In the genomic region with DNA sequence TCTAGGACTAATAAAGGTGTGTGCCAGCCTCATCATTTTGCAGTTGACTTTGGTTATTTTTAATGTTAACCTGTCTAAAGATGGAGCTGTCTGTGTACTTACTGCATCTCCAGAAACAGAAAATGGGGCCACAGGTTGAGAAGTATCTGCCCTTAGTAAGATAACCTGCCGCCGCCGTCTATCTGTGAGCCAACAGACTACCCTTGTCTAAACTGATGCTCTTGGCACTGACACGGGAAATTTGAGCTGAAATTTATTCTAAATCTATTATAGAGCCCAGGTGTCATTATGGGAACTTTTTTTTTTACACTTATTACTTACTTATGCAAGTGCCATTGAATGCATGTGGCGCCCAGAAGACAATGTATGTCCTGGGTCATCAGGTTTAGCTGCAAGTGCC, we compare ENCODE assay signal across 22 mouse cellular contexts. TPM values are rescaled to one million over a fixed set of nuclear protein-coding genes. Genes with fewer than 3 reads are reported as not detected.
DNase-seq lines count a peak whose midpoint lies in the region; ATAC-seq and TF ChIP-seq lines count a peak whose summit lies in the region.
"Had no signal": no experiment of that assay in that cellular context is flagged by ENCODE, and none has a peak within 500 bp of the region (broad histone marks: within the 10 kb centered on the region; RNA-seq: fewer than 3 reads in every experiment).

No protein-coding gene starts in this region.

- DNase-seq in heart, postnatal 14 days: no peak
- DNase-seq in MEL (ENCODE audit: low read depth, low spot score): peak; percentile 80
- peak; percentile 80 to 87 (median 84) for DNase-seq in liver, embryonic 14.5 days (ENCODE audit: low read depth in 3 of 3, low spot score in 3 of 3)
- DNase-seq in adrenal gland, adult 18-20 months (ENCODE audit: low spot score in 2 of 2): no peak
- no peak for DNase-seq in midbrain, embryonic 10.5 days (ENCODE audit: low spot score)
- DNase-seq: adrenal gland, postnatal 25 days; cerebellum, postnatal 14 days; embryo, embryonic 11 days; gastrocnemius, adult 2 months; heart, adult 18-20 months; layer of hippocampus, adult 9-11 months; right cerebral cortex, postnatal 25 days had no signal

- no peak for TF ChIP-seq RAD21 in MEL (IDR thresholded peaks at IDR 0.05; ENCODE audit: low read depth, low read length)

- H3K79me2 ChIP-seq in MEL (ENCODE audit: control insufficient read depth, insufficient read depth, low read length, poor library complexity): peaks cover 15% of the 10 kb centered on the region

- TF ChIP-seq CTCF in MEL (IDR thresholded peaks at IDR 0.05 in 2 of 3, conservative IDR thresholded peaks at IDR 0.05 in 1 of 3; ENCODE audit: control insufficient read depth in 1 of 3, insufficient read depth in 1 of 3, low read depth in 2 of 3, low read length in 3 of 3, poor library complexity in 1 of 3, severe bottlenecking in 1 of 3): no peak
- TF ChIP-seq CTCF in liver, embryonic 14.5 days (IDR thresholded peaks at IDR 0.05; ENCODE audit: low read depth): no peak

- no peaks in the 10 kb centered on the region for H3K9me3 ChIP-seq in heart, embryonic 13.5 days
- H3K9me3 ChIP-seq in MEL (replicated peaks; ENCODE audit: insufficient read depth, low read length): no peaks in the 10 kb centered on the region
- no peaks in the 10 kb centered on the region for H3K9me3 ChIP-seq in liver, embryonic 14.5 days (ENCODE audit: control insufficient read depth, low read length)
- no peaks in the 10 kb centered on the region for H3K9me3 ChIP-seq in midbrain, embryonic 13.5 days
- no peaks in the 10 kb centered on the region for H3K9me3 ChIP-seq in midbrain, embryonic 10.5 days (replicated peaks)
- H3K9me3 ChIP-seq: embryonic facial prominence, embryonic 15.5 days; megakaryocyte, embryonic 14.5 days; neural tube, embryonic 12.5 days had no signal

- H3K4me3 ChIP-seq in heart, embryonic 13.5 days: no peak overlapping the region
- peak overlapping the region in 1 of 2 experiments; percentile 78; a peak in 2 of 4 replicates for H3K4me3 ChIP-seq in MEL (ENCODE audit: control insufficient read depth in 1 of 2, insufficient read depth in 1 of 2, low read depth in 2 of 2, low read length in 2 of 2)
- peak overlapping the region; percentile 24 to 76; a peak in 3 of 4 replicates for H3K4me3 ChIP-seq in liver, embryonic 14.5 days (ENCODE audit: insufficient read depth in 1 of 2, low read depth in 2 of 2, low read length in 2 of 2)
- H3K4me3 ChIP-seq in midbrain, embryonic 13.5 days (replicated peaks): no peak overlapping the region
- H3K4me3 ChIP-seq in midbrain, embryonic 10.5 days: no peak overlapping the region
- H3K4me3 ChIP-seq: neural tube, embryonic 12.5 days had no signal

- TF ChIP-seq POLR2A in MEL (IDR thresholded peaks at IDR 0.05; ENCODE audit: control insufficient read depth in 1 of 2, insufficient read depth in 1 of 2, low read depth in 1 of 2, low read length in 2 of 2, poor library complexity in 1 of 2): no peak

- H3K36me3 ChIP-seq in heart, embryonic 13.5 days: no peaks in the 10 kb centered on the region
- peaks cover 0 to 42% of the 10 kb centered on the region in 2 experiments; a peak in 2 of 4 replicates for H3K36me3 ChIP-seq in MEL (ENCODE audit: control insufficient read depth in 1 of 2, insufficient read depth in 2 of 2, low read length in 2 of 2)
- peaks cover 8% of the 10 kb centered on the region; the same call in 1 of the 2 replicates for H3K36me3 ChIP-seq in liver, embryonic 14.5 days (replicated peaks; ENCODE audit: control insufficient read depth, insufficient read depth, low read depth)
- no peaks in the 10 kb centered on the region for H3K36me3 ChIP-seq in midbrain, embryonic 13.5 days
- H3K36me3 ChIP-seq in midbrain, embryonic 10.5 days: no peaks in the 10 kb centered on the region
- H3K36me3 ChIP-seq: embryonic facial prominence, embryonic 15.5 days; neural tube, embryonic 12.5 days had no signal

- WGBS in heart, embryonic 13.5 days: 65% methylated on average over 5 of the region's 5 CpGs
- WGBS in liver, embryonic 14.5 days (ENCODE audit: insufficient replicate concordance): 17% methylated on average over 5 of the region's 5 CpGs
- WGBS in midbrain, embryonic 13.5 days: 90% methylated on average over 5 of the region's 5 CpGs
- 90% methylated on average over 5 of the region's 5 CpGs for WGBS in midbrain, embryonic 10.5 days

- peak overlapping the region; percentile 94; the same call in 1 of the 2 replicates for H3K9ac ChIP-seq in heart, embryonic 13.5 days
- H3K9ac ChIP-seq in MEL (ENCODE audit: control insufficient read depth, low read depth, low read length, poor library complexity, severe bottlenecking): peak overlapping the region; percentile 94
- H3K9ac ChIP-seq in liver, embryonic 14.5 days (replicated peaks): peak overlapping the region; percentile 84
- H3K9ac ChIP-seq in midbrain, embryonic 13.5 days (replicated peaks): no peak overlapping the region
- H3K9ac ChIP-seq: embryonic facial prominence, embryonic 15.5 days had no signal

- TF ChIP-seq EP300 in MEL (IDR thresholded peaks at IDR 0.05; ENCODE audit: low read depth in 1 of 2, low read length in 2 of 2): peak; percentile 84 to 93
- TF ChIP-seq EP300 in liver, embryonic 14.5 days (IDR thresholded peaks at IDR 0.05; ENCODE audit: low read depth): peak; percentile 91

- ATAC-seq in heart, embryonic 13.5 days (ENCODE audit: extremely low read depth, insufficient number of reproducible peaks, low FRiP score, low TSS enrichment): no peak
- peak; percentile 57 for ATAC-seq in erythroblast, adult 5-6 weeks (replicated peaks; ENCODE audit: low FRiP score, poor library complexity, severe bottlenecking)
- peak; percentile 43 for ATAC-seq in liver, embryonic 14.5 days (ENCODE audit: insufficient read depth)
- no peak for ATAC-seq in midbrain, embryonic 13.5 days
- ATAC-seq: forebrain, embryonic 14.5 days; lung, postnatal 0 days had no signal

- H3K27me3 ChIP-seq in heart, embryonic 13.5 days (replicated peaks): no peaks in the 10 kb centered on the region
- H3K27me3 ChIP-seq in MEL (ENCODE audit: control insufficient read depth in 1 of 2, insufficient read depth in 2 of 2, low read length in 2 of 2): no peaks in the 10 kb centered on the region
- no peaks in the 10 kb centered on the region for H3K27me3 ChIP-seq in liver, embryonic 14.5 days (ENCODE audit: control insufficient read depth, insufficient read depth, low read length)
- no peaks in the 10 kb centered on the region for H3K27me3 ChIP-seq in midbrain, embryonic 13.5 days
- H3K27me3 ChIP-seq in midbrain, embryonic 10.5 days (ENCODE audit: low read depth, poor library complexity, severe bottlenecking): no peaks in the 10 kb centered on the region
- H3K27me3 ChIP-seq: embryonic facial prominence, embryonic 15.5 days; neural tube, embryonic 12.5 days had no signal

- no peak overlapping the region for H3K27ac ChIP-seq in heart, embryonic 13.5 days (replicated peaks)
- peak overlapping the region; percentile 87 for H3K27ac ChIP-seq in MEL (ENCODE audit: control insufficient read depth, low read depth, low read length)
- H3K27ac ChIP-seq in liver, embryonic 14.5 days: peak overlapping the region; percentile 90
- H3K27ac ChIP-seq in midbrain, embryonic 13.5 days: no peak overlapping the region
- no peak overlapping the region for H3K27ac ChIP-seq in midbrain, embryonic 10.5 days (replicated peaks)
- H3K27ac ChIP-seq: embryonic facial prominence, embryonic 15.5 days; neural tube, embryonic 12.5 days had no signal

- intact Hi-C loops in heart, postnatal 14 days (cut with DNase I): no loop called here

- H3K4me1 ChIP-seq in heart, embryonic 13.5 days: peaks cover 29% of the 10 kb centered on the region
- peaks cover 14 to 41% of the 10 kb centered on the region in 2 experiments for H3K4me1 ChIP-seq in MEL (ENCODE audit: control insufficient read depth in 1 of 2, insufficient read depth in 2 of 2, low read length in 2 of 2)
- peaks cover 60 to 63% of the 10 kb centered on the region in 2 experiments for H3K4me1 ChIP-seq in liver, embryonic 14.5 days (replicated peaks; ENCODE audit: control insufficient read depth in 2 of 2, insufficient read depth in 2 of 2, low read length in 1 of 2)
- H3K4me1 ChIP-seq in midbrain, embryonic 13.5 days (replicated peaks): peaks cover 14% of the 10 kb centered on the region
- H3K4me1 ChIP-seq in midbrain, embryonic 10.5 days: peaks cover 20% of the 10 kb centered on the region

- peak overlapping the region; percentile 96; the same call in 1 of the 2 replicates for H3K4me2 ChIP-seq in heart, embryonic 13.5 days
- H3K4me2 ChIP-seq in liver, embryonic 14.5 days (ENCODE audit: low read depth): peak overlapping the region; percentile 79
- no peak overlapping the region for H3K4me2 ChIP-seq in midbrain, embryonic 13.5 days (replicated peaks)

RNA-seq across cellular contexts. Expression of a gene that starts 0.8 kb away (rescaled TPM):
- 89.9 and 104 TPM in 2 replicates for polyA plus RNA-seq in heart, embryonic 13.5 days (2015; fragmentation: Nextera tagmentation; extraction: Ambion mirVana)
- total RNA-seq in heart, postnatal 14 days (2021): 10 to 100 TPM; 70.6 to 77.4 TPM
- total RNA-seq in MEL (2012; rRNA removed): 83.2 and 89.1 TPM in 2 replicates
- 100 to 1,000 TPM in 1 of 2 experiments, 10 to 100 TPM in 1; 67.6 to 631 TPM for polyA plus RNA-seq in MEL (2012; ENCODE audit: insufficient read depth in 1 of 2, insufficient read length in 2 of 2, low read depth in 1 of 2, low replicate concordance in 2 of 2, missing spikeins in 1 of 2)
- total RNA-seq in erythroblast, adult 5-6 weeks (2015; ENCODE audit: low replicate concordance): 55.3 and 55.8 TPM in 2 replicates
- 10.0 and 24.4 TPM in 2 replicates for total RNA-seq in erythroblast, adult 5-6 weeks (2017; ENCODE audit: low replicate concordance)
- polyA plus RNA-seq in liver, embryonic 14.5 days (2012; rRNA removed): 27.6 and 53.2 TPM in 2 replicates
- polyA plus RNA-seq in liver, embryonic 14.5 days (2014; fragmentation: Nextera tagmentation; extraction: Ambion mirVana): 81.7 and 86.0 TPM in 2 replicates
- total RNA-seq in adrenal gland, adult 18-20 months (2021): 10 to 100 TPM; 51.1 to 53.2 TPM
- 61.9 TPM in 2 replicates for polyA plus RNA-seq in midbrain, embryonic 13.5 days (2015; fragmentation: Nextera tagmentation; extraction: Ambion mirVana)
- 47.4 and 48.9 TPM in 2 replicates for polyA plus RNA-seq in midbrain, embryonic 10.5 days (2016; fragmentation: Nextera tagmentation; extraction: Ambion mirVana)

RNA-seq across cellular contexts. Expression of a gene that starts 19.4 kb away (rescaled TPM):
- 0.88 and 0.99 TPM in 2 replicates for polyA plus RNA-seq in heart, embryonic 13.5 days (2015; fragmentation: Nextera tagmentation; extraction: Ambion mirVana)
- total RNA-seq in heart, postnatal 14 days (2021): under 1 TPM in 1 of 2 experiments, not detected in 1; 0.44 TPM
- total RNA-seq in MEL (2012; rRNA removed): 0.26 and 0.50 TPM in 2 replicates
- polyA plus RNA-seq in MEL (2012; ENCODE audit: insufficient read depth in 1 of 2, insufficient read length in 2 of 2, low read depth in 1 of 2, low replicate concordance in 2 of 2, missing spikeins in 1 of 2): under 1 TPM in 1 of 2 experiments, not detected in 1; 0.25 TPM
- total RNA-seq in erythroblast, adult 5-6 weeks (2015; ENCODE audit: low replicate concordance): not detected in 2 replicates
- total RNA-seq in erythroblast, adult 5-6 weeks (2017; ENCODE audit: low replicate concordance): 0.94 TPM in 1 of 2 replicates, not detected in the other
- polyA plus RNA-seq in liver, embryonic 14.5 days (2012; rRNA removed): 0.10 and 0.11 TPM in 2 replicates
- polyA plus RNA-seq in liver, embryonic 14.5 days (2014; fragmentation: Nextera tagmentation; extraction: Ambion mirVana): not detected in 2 replicates
- total RNA-seq in adrenal gland, adult 18-20 months (2021): under 1 TPM; 0.07 to 0.10 TPM
- polyA plus RNA-seq in midbrain, embryonic 13.5 days (2015; fragmentation: Nextera tagmentation; extraction: Ambion mirVana): 0.34 TPM in 1 of 2 replicates, not detected in the other
- 0.06 TPM in 1 of 2 replicates, not detected in the other for polyA plus RNA-seq in midbrain, embryonic 10.5 days (2016; fragmentation: Nextera tagmentation; extraction: Ambion mirVana)
- total RNA-seq: gastrocnemius, adult 2 months had no signal
- polyA plus RNA-seq: limb, embryonic 11.5 days; lung, postnatal 0 days; stomach, embryonic 14.5 days had no signal

RNA-seq across cellular contexts. Expression of a gene that starts 28.5 kb away (rescaled TPM):
- 0.49 and 0.51 TPM in 2 replicates for polyA plus RNA-seq in heart, embryonic 13.5 days (2015; fragmentation: Nextera tagmentation; extraction: Ambion mirVana)
- under 1 TPM; 0.07 TPM for total RNA-seq in heart, postnatal 14 days (2021)
- 0.10 and 0.12 TPM in 2 replicates for total RNA-seq in MEL (2012; rRNA removed)
- under 1 TPM in 1 of 2 experiments, not detected in 1; 0.43 TPM for polyA plus RNA-seq in MEL (2012; ENCODE audit: insufficient read depth in 1 of 2, insufficient read length in 2 of 2, low read depth in 1 of 2, low replicate concordance in 2 of 2, missing spikeins in 1 of 2)
- 0.42 and 1.7 TPM in 2 replicates for total RNA-seq in erythroblast, adult 5-6 weeks (2015; ENCODE audit: low replicate concordance)
- total RNA-seq in erythroblast, adult 5-6 weeks (2017; ENCODE audit: low replicate concordance): 0.14 and 0.68 TPM in 2 replicates
- polyA plus RNA-seq in liver, embryonic 14.5 days (2012; rRNA removed): 0.08 and 0.11 TPM in 2 replicates
- polyA plus RNA-seq in liver, embryonic 14.5 days (2014; fragmentation: Nextera tagmentation; extraction: Ambion mirVana): 0.03 and 0.05 TPM in 2 replicates
- total RNA-seq in adrenal gland, adult 18-20 months (2021): under 1 TPM; 0.29 to 0.30 TPM
- 0.05 and 0.13 TPM in 2 replicates for polyA plus RNA-seq in midbrain, embryonic 13.5 days (2015; fragmentation: Nextera tagmentation; extraction: Ambion mirVana)
- 0.29 and 0.64 TPM in 2 replicates for polyA plus RNA-seq in midbrain, embryonic 10.5 days (2016; fragmentation: Nextera tagmentation; extraction: Ambion mirVana)

RNA-seq across cellular contexts. Expression of a gene that starts 29.1 kb away (rescaled TPM):
- polyA plus RNA-seq in heart, embryonic 13.5 days (2015; fragmentation: Nextera tagmentation; extraction: Ambion mirVana): 15.3 and 15.6 TPM in 2 replicates
- total RNA-seq in heart, postnatal 14 days (2021): 10 to 100 TPM; 15.6 to 15.8 TPM
- 74.2 and 74.9 TPM in 2 replicates for total RNA-seq in MEL (2012; rRNA removed)
- 100 to 1,000 TPM in 1 of 2 experiments, 10 to 100 TPM in 1; 49.0 to 103 TPM for polyA plus RNA-seq in MEL (2012; ENCODE audit: insufficient read depth in 1 of 2, insufficient read length in 2 of 2, low read depth in 1 of 2, low replicate concordance in 2 of 2, missing spikeins in 1 of 2)
- 11.5 and 35.4 TPM in 2 replicates for total RNA-seq in erythroblast, adult 5-6 weeks (2015; ENCODE audit: low replicate concordance)
- total RNA-seq in erythroblast, adult 5-6 weeks (2017; ENCODE audit: low replicate concordance): 12.3 and 20.6 TPM in 2 replicates
- 11.6 and 13.5 TPM in 2 replicates for polyA plus RNA-seq in liver, embryonic 14.5 days (2012; rRNA removed)
- 20.9 and 22.8 TPM in 2 replicates for polyA plus RNA-seq in liver, embryonic 14.5 days (2014; fragmentation: Nextera tagmentation; extraction: Ambion mirVana)
- total RNA-seq in adrenal gland, adult 18-20 months (2021): 10 to 100 TPM; 28.7 to 30.2 TPM
- polyA plus RNA-seq in midbrain, embryonic 13.5 days (2015; fragmentation: Nextera tagmentation; extraction: Ambion mirVana): 18.7 and 19.3 TPM in 2 replicates
- 37.7 and 39.2 TPM in 2 replicates for polyA plus RNA-seq in midbrain, embryonic 10.5 days (2016; fragmentation: Nextera tagmentation; extraction: Ambion mirVana)

Comparison
In these comparisons a context has a peak if more than half of its experiments do, and no peak if none do; other contexts are left out.
1. ATAC-seq: peak in erythroblast, adult 5-6 weeks (single experiment) and liver, embryonic 14.5 days (single experiment); none in heart, embryonic 13.5 days (single experiment) and midbrain, embryonic 13.5 days (single experiment).
2. H3K27ac ChIP-seq: peak in MEL (single experiment) and liver, embryonic 14.5 days (single experiment); none in heart, embryonic 13.5 days (single experiment), midbrain, embryonic 13.5 days (single experiment) and midbrain, embryonic 10.5 days (single experiment).
3. H3K4me3 ChIP-seq: peak in liver, embryonic 14.5 days (2 of 2); none in heart, embryonic 13.5 days (single experiment), midbrain, embryonic 13.5 days (single experiment) and midbrain, embryonic 10.5 days (single experiment).
4. DNase-seq: peak in MEL (single experiment) and liver, embryonic 14.5 days (3 of 3); none in heart, postnatal 14 days (0 of 2), adrenal gland, adult 18-20 months (0 of 2) and midbrain, embryonic 10.5 days (single experiment).